Mouse (Mus musculus): Measurements from ENCODE around the gene Gm38392. TPM values are rescaled to one million over a fixed set of nuclear protein-coding genes. Genes with fewer than 3 reads are reported as not detected.
A peak's percentile ranks its signal among the peaks of the same experiment; 100 is the strongest.

Gene Gm38392
- polyA plus RNA-seq, 3 experiments from 2014 or later: not detected

- ATAC-seq: no peak
Measured at GRCm38 (mm10) chr3:88214197-88214938, 72.6 kb downstream of the Gm38392 start.

- no peak for ATAC-seq
Measured at GRCm38 (mm10) chr3:88213019-88213418, 74.0 kb downstream of the Gm38392 start.

GRCm38 (mm10) chr3:88212356-88212755, 74.7 kb downstream of the Gm38392 start:
- no peak for ATAC-seq

GRCm38 (mm10) chr3:88210918-88211317, 76.1 kb downstream of the Gm38392 start:
- ATAC-seq: no peak

GRCm38 (mm10) chr3:88210121-88210520, 76.9 kb downstream of the Gm38392 start:
- no peak for ATAC-seq

GRCm38 (mm10) chr3:88209306-88209705, 77.7 kb downstream of the Gm38392 start:
- ATAC-seq: no peak

- ATAC-seq: no peak
Measured at GRCm38 (mm10) chr3:88208226-88208720, 78.7 kb downstream of the Gm38392 start.

- no peak for ATAC-seq
Measured at GRCm38 (mm10) chr3:88207451-88208100, 79.4 kb downstream of the Gm38392 start.

- no peak for ATAC-seq
Measured at GRCm38 (mm10) chr3:88206901-88207371, 80.1 kb downstream of the Gm38392 start.

GRCm38 (mm10) chr3:88206500-88206899, 80.5 kb downstream of the Gm38392 start:
- no peak for ATAC-seq

GRCm38 (mm10) chr3:88205563-88206491, 81.2 kb downstream of the Gm38392 start:
- ATAC-seq: no peak

GRCm38 (mm10) chr3:88205176-88205562, 81.8 kb downstream of the Gm38392 start:
- no peak for ATAC-seq

- no peak for ATAC-seq
Measured at GRCm38 (mm10) chr3:88204751-88205150, 82.3 kb downstream of the Gm38392 start.

- ATAC-seq: no peak
Measured at GRCm38 (mm10) chr3:88203999-88204700, 82.9 kb downstream of the Gm38392 start.

GRCm38 (mm10) chr3:88203456-88203855, 83.6 kb downstream of the Gm38392 start:
- no peak for ATAC-seq

GRCm38 (mm10) chr3:88202986-88203385, 84.0 kb downstream of the Gm38392 start:
- ATAC-seq: no peak

GRCm38 (mm10) chr3:88201640-88202039, 85.4 kb downstream of the Gm38392 start:
- ATAC-seq: no peak

GRCm38 (mm10) chr3:88200972-88201330, 86.1 kb downstream of the Gm38392 start:
- peak; percentile 67 for ATAC-seq

GRCm38 (mm10) chr3:88200161-88200971, 86.6 kb downstream of the Gm38392 start:
- ATAC-seq: no peak

- ATAC-seq: no peak
Measured at GRCm38 (mm10) chr3:88199541-88200110, 87.4 kb downstream of the Gm38392 start.

- ATAC-seq: no peak
Measured at GRCm38 (mm10) chr3:88198505-88199020, 88.4 kb downstream of the Gm38392 start.

Data from inflammation-experienced regulatory T-cells, adult 6 months (primary cell).